Mouse (Mus musculus) CD4-positive, CD25-positive, alpha-beta regulatory T cell, adult 4 months (primary cell): ENCODE measurements around the gene Hcfc1r1. TPM values are rescaled to one million over a fixed set of nuclear protein-coding genes. Genes with fewer than 3 reads are reported as not detected.

ENCODE experiments used
- ATAC-seq: one replicate; pipeline ENCODE4 v1.8.0; 2017
- polyA plus RNA-seq, 2 experiments: library from polyadenylated mRNA; unstranded; fragments of 100-300 nt; shearing (Covaris generic); gene quantifications; one replicate each; pipeline ENCODE4 v1.2.1; 2017

Gene Hcfc1r1
- polyA plus RNA-seq, 2 experiments from 2014 or later = 71.5 to 72.4 TPM

DNA sequence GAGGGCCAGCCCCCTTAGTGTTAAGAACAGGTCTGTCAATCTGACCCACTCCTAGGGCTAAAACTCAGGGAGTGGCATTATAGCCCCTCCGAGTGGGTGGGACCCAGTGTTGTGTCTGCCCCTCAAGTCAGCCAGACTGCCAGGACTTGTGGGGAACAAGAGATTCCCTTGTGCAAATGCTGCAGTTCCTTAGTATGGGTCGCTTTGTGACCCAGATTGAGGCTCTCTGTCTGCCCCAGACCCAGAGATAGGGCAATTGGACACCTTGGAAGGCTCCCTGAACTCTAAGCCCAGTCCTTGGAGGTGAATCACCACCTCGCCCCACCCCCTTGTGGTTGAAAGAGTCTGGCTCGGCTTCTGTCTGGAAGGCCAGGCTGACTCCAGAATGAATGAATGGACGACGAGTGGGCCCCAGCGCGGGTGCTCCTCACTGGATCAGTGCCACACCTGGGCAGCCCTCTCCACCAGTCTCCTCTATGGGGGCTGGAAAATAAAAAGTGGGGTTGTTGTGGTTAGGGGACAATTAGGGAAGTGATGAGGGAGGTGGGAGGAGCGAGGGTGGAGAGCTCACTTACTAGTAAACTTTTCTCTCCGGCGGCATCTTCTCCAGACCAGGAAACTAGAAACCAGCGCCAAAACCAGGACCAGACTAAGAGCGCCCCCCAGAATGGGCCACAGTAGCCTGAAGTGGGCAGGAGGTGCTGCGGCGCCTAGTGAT is 2.3 kb downstream of the Hcfc1r1 start:
- no peak for ATAC-seq

- no peak for ATAC-seq
These were observed 3.2 kb downstream of the Hcfc1r1 start for GRCm38 (mm10) chr17:23676473-23677031.

DNA sequence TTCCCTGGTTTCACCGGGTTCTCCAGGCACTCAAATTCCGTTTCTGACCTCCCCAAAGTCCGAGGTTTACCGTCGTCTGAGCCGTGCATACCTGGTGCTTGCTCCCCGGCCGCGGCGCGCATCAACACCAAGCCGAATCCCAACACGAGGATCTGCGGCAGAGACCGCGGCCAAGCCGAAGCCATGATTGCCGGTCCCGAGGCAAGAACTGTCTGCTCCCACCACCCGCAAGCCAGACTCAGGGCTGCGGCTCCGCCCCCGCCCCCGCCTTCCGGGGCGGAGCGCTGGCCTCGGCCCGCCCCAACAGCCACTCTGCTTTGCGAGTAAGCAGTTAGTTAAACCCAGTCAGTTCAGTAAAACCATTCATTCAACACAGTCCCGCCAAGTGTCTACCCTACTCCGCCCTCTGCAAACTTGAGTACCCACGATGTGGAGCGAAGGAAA is 3.9 kb downstream of the Hcfc1r1 start, which contains the start of gene Tnfrsf12a:
Tnfrsf12a (minus strand) TSS at position 233 of the 444 bp plus-strand sequence.
- ATAC-seq = peak; percentile 60

GRCm38 (mm10) chr17:23679127-23679835 is 5.9 kb downstream of the Hcfc1r1 start, which contains the start of gene Cldn6:
Cldn6 (plus strand) TSS chr17:23679249.
- no peak for ATAC-seq

DNA sequence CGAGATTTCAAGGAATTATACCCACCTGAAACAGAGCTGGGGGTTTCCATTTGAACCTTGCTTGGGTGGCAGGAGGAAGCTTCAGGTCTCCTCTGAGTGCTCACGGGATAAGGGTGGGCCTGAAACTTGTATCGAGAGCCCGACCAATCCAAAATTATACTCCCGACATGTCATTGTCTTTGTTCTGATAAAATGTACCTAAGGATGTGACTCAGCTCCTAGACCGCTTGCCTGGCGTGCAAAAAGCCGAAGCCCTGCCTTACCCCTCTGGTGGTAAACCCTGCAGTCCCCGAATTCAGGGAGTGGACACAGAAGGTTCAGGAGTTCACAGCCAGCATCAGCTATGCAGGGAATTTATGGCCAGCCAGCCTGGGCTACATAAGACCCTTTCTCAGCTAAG is 6.9 kb downstream of the Hcfc1r1 start:
- ATAC-seq = no peak

DNA sequence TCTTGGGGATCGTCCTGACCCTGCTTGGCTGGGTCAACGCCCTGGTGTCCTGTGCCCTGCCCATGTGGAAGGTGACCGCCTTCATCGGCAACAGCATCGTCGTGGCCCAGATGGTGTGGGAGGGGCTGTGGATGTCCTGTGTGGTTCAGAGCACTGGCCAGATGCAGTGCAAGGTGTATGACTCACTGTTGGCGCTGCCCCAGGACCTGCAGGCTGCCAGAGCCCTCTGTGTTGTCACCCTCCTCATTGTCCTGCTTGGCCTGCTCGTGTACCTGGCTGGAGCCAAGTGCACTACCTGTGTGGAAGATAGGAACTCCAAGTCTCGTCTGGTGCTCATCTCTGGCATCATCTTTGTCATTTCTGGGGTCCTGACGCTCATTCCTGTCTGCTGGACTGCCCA is 7.7 kb downstream of the Hcfc1r1 start:
- ATAC-seq = no peak

GRCm38 (mm10) chr17:23682092-23682491 is 8.7 kb downstream of the Hcfc1r1 start:
- no peak for ATAC-seq

DNA sequence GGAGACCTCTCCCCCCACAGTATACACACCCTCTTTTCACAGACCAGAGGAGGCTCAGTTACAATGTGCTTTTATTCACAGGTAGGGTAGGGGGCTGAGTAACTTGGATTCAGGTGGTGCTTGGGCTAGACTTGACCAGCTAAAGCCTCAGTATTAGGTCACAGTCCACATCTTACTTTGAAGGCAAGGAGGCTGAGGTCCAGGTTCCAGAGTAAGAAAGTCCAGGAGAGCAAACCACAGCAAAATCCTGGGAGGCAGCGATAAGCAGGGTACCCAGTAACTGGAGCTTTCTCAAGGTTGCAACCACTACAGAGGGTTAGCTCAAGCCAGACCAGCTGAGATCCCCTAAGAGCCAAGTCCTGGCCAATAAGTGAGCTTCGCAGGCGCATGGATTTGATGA is 9.1 kb downstream of the Hcfc1r1 start:
- no peak for ATAC-seq

DNA sequence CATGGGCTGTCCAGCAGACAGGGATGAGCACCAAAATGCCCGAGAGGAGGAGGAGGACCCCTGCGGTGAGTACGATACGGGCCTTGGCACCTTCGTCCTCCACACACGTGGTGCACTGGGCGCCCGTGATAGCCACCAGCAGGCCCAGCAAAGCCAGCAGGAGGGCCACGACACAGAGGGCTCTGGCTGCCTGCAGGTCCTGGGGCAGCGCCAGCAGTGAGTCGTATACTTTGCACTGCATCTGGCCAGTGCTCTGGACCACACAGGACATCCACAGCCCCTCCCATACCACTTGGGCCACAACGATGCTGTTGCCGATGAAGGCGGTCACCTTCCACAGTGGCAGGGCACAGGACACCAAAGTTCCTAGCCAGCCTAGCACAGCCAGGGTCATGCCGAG is 9.8 kb downstream of the Hcfc1r1 start:
- ATAC-seq = no peak

DNA sequence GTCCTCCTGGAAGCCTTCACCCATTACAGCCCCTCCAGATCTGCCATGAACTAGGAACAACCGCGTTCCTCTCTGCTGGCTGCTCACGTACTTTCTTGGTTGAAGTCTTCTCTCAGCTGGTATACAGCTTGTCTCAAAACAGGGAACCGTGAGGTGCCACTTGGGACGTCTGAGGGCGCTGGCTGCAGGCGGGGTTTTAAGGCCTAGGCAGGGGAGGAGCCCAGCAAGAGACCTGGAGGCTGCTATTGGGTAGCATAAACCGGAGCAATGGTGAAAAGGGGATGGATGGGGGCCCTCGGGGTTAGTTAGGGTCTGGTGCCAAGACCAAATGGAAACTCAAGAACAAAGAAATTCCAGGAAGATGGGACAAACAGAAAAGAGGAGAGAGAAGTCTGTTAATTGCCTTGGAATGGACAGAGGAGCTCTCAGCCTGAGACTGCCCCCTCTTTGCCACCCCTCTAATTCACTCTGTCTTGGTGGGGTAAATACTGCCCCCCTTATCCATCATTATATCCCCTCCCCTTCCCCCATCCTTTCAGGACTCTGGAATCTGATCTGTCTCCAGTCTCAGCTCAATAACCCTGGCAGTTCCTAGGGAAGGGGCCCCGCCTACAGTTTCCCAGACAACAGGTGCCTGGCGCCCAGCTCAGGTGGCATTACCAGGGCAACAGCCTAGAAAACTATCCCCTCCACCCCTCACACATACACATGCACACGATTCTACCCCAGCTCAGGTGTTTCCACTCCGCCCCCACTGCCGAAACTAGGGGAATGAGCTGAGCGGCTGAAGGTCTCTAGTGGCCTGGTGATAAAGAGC is 10.7 kb downstream of the Hcfc1r1 start, which contains the start of gene Cldn9:
Cldn9 (minus strand) TSS at position 171 of the 817 bp plus-strand sequence.
- no peak for ATAC-seq

- ATAC-seq = no peak
These were observed 21.1 kb downstream of the Hcfc1r1 start for GRCm38 (mm10) chr17:23694491-23694890.

DNA sequence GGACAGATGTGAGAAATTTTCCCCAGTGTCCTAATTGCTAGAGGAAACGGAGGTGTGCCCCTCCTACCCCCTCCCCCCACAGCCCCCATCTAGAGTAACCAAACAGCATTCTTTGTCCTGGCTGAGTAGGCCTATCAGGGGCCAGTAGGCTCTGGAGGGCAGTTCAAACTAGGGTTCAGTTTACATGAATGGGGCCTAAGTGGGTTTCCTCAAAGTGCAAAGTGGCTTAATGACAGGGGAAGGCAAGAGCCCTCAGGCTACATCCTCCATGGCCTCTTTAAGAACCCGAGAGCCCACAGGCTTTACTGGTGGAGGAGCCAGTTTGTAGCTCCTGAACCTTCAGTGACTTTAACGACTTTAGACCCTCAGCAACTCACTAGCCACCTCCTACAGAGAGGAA is 22.4 kb downstream of the Hcfc1r1 start:
- ATAC-seq = no peak

DNA sequence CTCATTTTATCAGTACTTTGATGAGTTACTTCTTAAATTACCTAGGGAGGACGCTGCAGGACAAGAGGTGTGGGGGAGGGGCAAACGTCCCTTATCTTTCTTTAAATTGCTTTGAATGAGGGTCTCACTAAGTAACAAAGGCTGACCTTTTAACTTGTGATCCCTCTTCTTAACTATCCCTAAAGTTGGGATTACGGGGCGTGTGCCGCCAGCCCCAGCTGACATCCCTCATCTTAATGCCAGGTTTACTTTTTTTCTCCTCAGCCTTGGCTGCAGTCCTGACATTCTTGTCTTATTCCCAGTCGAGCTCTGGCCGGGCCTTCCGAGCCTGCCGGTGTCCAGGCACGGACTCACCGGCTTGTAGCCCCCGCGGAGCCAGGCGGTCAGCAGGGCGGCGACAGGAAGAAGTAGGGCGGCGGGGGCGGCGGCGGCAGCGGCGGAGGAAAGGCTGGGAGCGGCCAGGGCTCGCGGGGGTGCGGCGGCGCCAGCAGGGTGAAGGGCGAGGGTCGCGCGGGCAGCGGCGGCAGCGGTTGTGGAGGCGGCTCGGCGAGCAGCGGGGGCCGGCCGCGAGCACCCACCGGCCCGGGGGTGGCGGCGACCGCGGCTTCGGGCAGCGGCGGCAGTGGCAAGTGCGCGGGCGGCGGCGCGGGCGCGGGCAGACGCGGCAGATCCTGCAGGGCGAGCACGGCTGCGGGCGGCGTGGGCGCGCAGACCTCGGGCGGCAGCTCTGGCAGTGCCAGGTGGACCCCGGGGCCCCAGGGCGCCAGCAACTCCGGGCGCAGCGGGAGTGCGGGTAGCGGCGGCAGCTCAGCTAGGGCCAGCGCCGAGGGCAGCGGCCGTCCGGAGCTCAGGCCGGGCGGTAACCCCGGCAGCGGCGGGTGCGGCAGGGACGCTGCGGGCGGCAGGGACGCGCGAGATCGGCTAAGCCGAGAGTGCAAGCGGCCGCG is 26.0 kb downstream of the Hcfc1r1 start:
- ATAC-seq = peak; percentile 39

DNA sequence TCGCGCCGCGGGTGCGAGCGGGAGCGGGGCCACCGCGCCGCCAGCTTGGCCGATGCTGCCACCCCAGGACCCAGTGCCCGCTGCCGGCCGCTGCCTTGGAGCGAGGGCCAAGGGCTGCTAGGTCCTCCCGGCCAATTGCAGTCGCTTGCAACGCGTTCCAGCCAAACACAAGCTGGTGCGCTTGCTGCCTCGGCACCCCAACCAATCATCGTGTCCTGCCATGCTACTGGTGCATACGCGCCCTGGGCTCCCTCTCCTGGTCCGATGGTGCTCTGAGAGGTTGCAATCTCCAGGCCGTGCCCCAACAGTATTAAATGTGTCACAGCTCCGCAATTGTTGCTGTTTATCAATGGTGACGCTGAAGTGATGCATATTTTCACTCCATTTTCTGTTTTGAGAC is 26.7 kb downstream of the Hcfc1r1 start:
- peak; percentile 98 for ATAC-seq

GRCm38 (mm10) chr17:23703301-23703700 is 29.9 kb downstream of the Hcfc1r1 start:
- no peak for ATAC-seq

- no peak for ATAC-seq
These were observed 31.3 kb downstream of the Hcfc1r1 start for GRCm38 (mm10) chr17:23704741-23705140.

- no peak for ATAC-seq
These were observed 32.2 kb downstream of the Hcfc1r1 start for GRCm38 (mm10) chr17:23705525-23706104.

DNA sequence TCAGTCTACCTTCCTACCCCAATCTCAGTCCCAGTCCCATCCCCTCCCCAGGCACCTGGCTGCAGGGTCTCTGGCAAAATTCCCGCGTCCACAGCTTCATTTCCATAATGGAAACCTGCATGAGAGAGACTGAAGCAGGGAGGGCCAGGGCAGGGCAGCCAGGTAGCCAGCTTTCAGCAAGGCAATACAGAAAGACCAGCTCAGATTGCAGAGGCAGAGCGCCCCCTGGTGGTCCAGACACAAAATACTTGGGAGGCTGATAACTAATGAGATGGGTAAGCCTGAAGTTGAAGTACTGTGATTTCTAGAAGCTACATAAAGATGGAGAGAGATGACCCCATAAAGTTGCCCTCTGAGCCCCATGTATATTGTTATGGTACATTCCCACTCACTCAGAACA is 32.8 kb downstream of the Hcfc1r1 start:
- ATAC-seq = peak; percentile 62

- no peak for ATAC-seq
These were observed 43.6 kb downstream of the Hcfc1r1 start for GRCm38 (mm10) chr17:23717003-23717402.

GRCm38 (mm10) chr17:23719455-23719854 is 46.1 kb downstream of the Hcfc1r1 start:
- ATAC-seq = no peak

- no peak for ATAC-seq
These were observed 48.5 kb downstream of the Hcfc1r1 start for GRCm38 (mm10) chr17:23721886-23722285.
